Mouse (Mus musculus): ENCODE data around the gene Rnf130. TPM values are rescaled to one million over a fixed set of nuclear protein-coding genes. Genes with fewer than 3 reads are reported as not detected.

Gene Rnf130
- polyA plus RNA-seq, 1 experiment from 2014 or later = 48.0 TPM

GRCm38 (mm10) chr11:49985009-49985408 lies 40.1 kb upstream of the Rnf130 start:
- Histone ChIP-seq H3K4me2 (peak overlapping the region; percentile 19), H3K9me3 (ENCODE audit: control insufficient read depth, low read length) (no peaks in the 10 kb centered on the region), H3K27me3 (replicated peaks; ENCODE audit: control insufficient read depth, insufficient read depth, low read length) (no peaks in the 10 kb centered on the region), H3K9ac (ENCODE audit: low read depth, low read length) (0 out of 2 replicates have a peak overlapping the region, but pooled peaks have one; percentile 6), H3K36me3 (ENCODE audit: control insufficient read depth, insufficient read depth, low read length) (no peaks in the 10 kb centered on the region), H3K27ac (ENCODE audit: low read depth, low read length) (peak overlapping the region; percentile 55), H3K4me3 (ENCODE audit: low read depth, low read length) (no peak overlapping the region), H3K4me1 (replicated peaks; ENCODE audit: control insufficient read depth, insufficient read depth, low read length) (peaks cover 41% of the 10 kb centered on the region)
- ATAC-seq (replicated peaks; ENCODE audit: low FRiP score) (peak; percentile 76), DNase-seq (ENCODE audit: low spot score) (no peak)
- 71% methylated on average over 4 of the region's 4 CpGs for WGBS

DNA sequence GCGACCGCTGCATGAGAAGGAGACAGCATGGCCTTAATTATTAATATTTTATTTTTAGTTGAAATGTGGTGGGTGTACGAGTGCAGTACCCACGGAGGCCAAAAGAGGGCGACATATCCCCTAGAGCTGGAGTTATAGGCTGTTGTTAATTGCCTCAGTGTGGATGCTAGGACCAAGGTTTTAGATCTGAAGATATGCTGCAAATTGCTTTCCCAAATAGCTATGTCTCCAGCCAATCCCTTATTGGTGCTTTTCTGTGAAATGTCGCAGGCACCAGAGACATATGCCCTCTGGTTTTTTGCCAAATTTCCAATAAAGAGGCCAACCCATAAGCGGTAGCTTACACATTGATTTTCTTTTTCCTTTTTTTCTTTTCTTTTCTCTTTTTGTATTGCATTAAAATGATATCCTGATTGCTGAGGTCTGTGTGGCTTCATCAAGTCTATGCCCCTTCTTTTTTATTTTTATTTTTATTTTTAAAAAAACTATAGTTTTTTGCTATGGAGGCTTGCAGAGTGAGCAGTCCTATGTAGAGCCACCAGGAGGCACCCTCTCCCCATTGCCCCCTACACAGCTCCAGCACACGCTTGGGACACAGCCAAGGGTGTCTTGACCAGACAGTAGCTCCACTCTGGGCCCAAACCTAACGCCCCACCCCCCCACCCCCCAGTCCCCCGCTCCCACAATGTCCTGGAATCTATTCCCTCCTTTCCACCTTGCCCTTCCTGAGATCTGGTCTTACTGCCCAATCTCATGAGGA lies 38.7 kb upstream of the Rnf130 start:
- Histone ChIP-seq H3K4me2 (no peak overlapping the region), H3K9me3 (ENCODE audit: control insufficient read depth, low read length) (no peaks in the 10 kb centered on the region), H3K36me3 (ENCODE audit: control insufficient read depth, insufficient read depth, low read length) (no peaks in the 10 kb centered on the region), H3K27me3 (replicated peaks; ENCODE audit: control insufficient read depth, insufficient read depth, low read length) (no peaks in the 10 kb centered on the region), H3K27ac (ENCODE audit: low read depth, low read length) (no peak overlapping the region), H3K4me3 (ENCODE audit: low read depth, low read length) (no peak overlapping the region), H3K9ac (ENCODE audit: low read depth, low read length) (no peak overlapping the region), H3K4me1 (replicated peaks; ENCODE audit: control insufficient read depth, insufficient read depth, low read length) (peaks cover 30% of the 10 kb centered on the region)
- WGBS = 18% methylated on average over 10 of the region's 10 CpGs
- DNase-seq (ENCODE audit: low spot score) = peak; percentile 63
- ATAC-seq (replicated peaks; ENCODE audit: low FRiP score) = peak; percentile 58; the same call in 1 of the 2 replicates

GRCm38 (mm10) chr11:49994536-49994935 lies 30.6 kb upstream of the Rnf130 start:
- Histone ChIP-seq H3K9me3 (ENCODE audit: control insufficient read depth, low read length) (no peaks in the 10 kb centered on the region), H3K36me3 (ENCODE audit: control insufficient read depth, insufficient read depth, low read length) (no peaks in the 10 kb centered on the region), H3K9ac (ENCODE audit: low read depth, low read length) (no peak overlapping the region), H3K4me2 (no peak overlapping the region), H3K27me3 (replicated peaks; ENCODE audit: control insufficient read depth, insufficient read depth, low read length) (no peaks in the 10 kb centered on the region), H3K27ac (ENCODE audit: low read depth, low read length) (no peak overlapping the region), H3K4me1 (replicated peaks; ENCODE audit: control insufficient read depth, insufficient read depth, low read length) (no peaks in the 10 kb centered on the region; the same call in 1 of the 2 replicates), H3K4me3 (ENCODE audit: low read depth, low read length) (no peak overlapping the region)
- DNase-seq (ENCODE audit: low spot score) (no peak), ATAC-seq (replicated peaks; ENCODE audit: low FRiP score) (peak; percentile 71)
- WGBS = 21% methylated on average over 2 of the region's 2 CpGs

- no peak overlapping the region for H3K27ac ChIP-seq (ENCODE audit: low read depth, low read length)
- H3K27me3 ChIP-seq (replicated peaks; ENCODE audit: control insufficient read depth, insufficient read depth, low read length) = no peaks in the 10 kb centered on the region
- WGBS = 56% methylated on average over 4 of the region's 4 CpGs
- ATAC-seq (replicated peaks; ENCODE audit: low FRiP score) (no peak), DNase-seq (ENCODE audit: low spot score) (no peak)
- H3K4me2 ChIP-seq = no peak overlapping the region
- H3K36me3 ChIP-seq (ENCODE audit: control insufficient read depth, insufficient read depth, low read length) = no peaks in the 10 kb centered on the region
- no peak overlapping the region for H3K9ac ChIP-seq (ENCODE audit: low read depth, low read length)
- no peaks in the 10 kb centered on the region; the same call in 1 of the 2 replicates for H3K4me1 ChIP-seq (replicated peaks; ENCODE audit: control insufficient read depth, insufficient read depth, low read length)
- H3K9me3 ChIP-seq (ENCODE audit: control insufficient read depth, low read length) = no peaks in the 10 kb centered on the region
- H3K4me3 ChIP-seq (ENCODE audit: low read depth, low read length) = no peak overlapping the region
Measured at GRCm38 (mm10) chr11:49996398-49996797, 28.7 kb upstream of the Rnf130 start.

- Histone ChIP-seq H3K4me1 (replicated peaks; ENCODE audit: control insufficient read depth, insufficient read depth, low read length) (no peaks in the 10 kb centered on the region; the same call in 1 of the 2 replicates), H3K4me2 (no peak overlapping the region), H3K9me3 (ENCODE audit: control insufficient read depth, low read length) (no peaks in the 10 kb centered on the region), H3K27ac (ENCODE audit: low read depth, low read length) (no peak overlapping the region), H3K36me3 (ENCODE audit: control insufficient read depth, insufficient read depth, low read length) (no peaks in the 10 kb centered on the region), H3K4me3 (ENCODE audit: low read depth, low read length) (no peak overlapping the region), H3K9ac (ENCODE audit: low read depth, low read length) (no peak overlapping the region), H3K27me3 (replicated peaks; ENCODE audit: control insufficient read depth, insufficient read depth, low read length) (no peaks in the 10 kb centered on the region)
- DNase-seq (ENCODE audit: low spot score) (no peak), ATAC-seq (replicated peaks; ENCODE audit: low FRiP score) (no peak)
- WGBS = 68% methylated on average over 5 of the region's 5 CpGs
Measured at GRCm38 (mm10) chr11:49997321-49997720, 27.8 kb upstream of the Rnf130 start.

DNA sequence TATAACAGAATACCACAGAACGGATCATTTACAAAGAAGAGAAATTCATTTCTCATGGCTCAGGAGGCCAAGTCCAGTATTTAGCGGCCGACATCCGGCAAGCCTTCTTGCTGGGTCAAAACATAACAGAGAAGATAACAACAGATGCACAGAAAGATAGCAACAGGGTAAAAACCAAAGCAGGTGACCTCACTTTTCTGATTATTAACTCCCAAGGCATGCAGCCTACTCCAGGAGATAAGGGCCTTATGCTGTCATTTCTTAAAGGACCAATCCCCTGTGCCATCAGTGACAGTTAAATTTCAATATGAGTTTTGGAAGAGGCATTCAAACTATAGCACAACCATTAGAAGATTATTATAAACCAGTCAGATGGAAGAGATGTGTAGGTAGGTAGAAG lies 22.3 kb upstream of the Rnf130 start:
- Histone ChIP-seq H3K4me3 (ENCODE audit: low read depth, low read length) (no peak overlapping the region), H3K27me3 (replicated peaks; ENCODE audit: control insufficient read depth, insufficient read depth, low read length) (no peaks in the 10 kb centered on the region), H3K9me3 (ENCODE audit: control insufficient read depth, low read length) (no peaks in the 10 kb centered on the region), H3K27ac (ENCODE audit: low read depth, low read length) (no peak overlapping the region), H3K9ac (ENCODE audit: low read depth, low read length) (no peak overlapping the region), H3K4me2 (no peak overlapping the region), H3K4me1 (replicated peaks; ENCODE audit: control insufficient read depth, insufficient read depth, low read length) (no peaks in the 10 kb centered on the region), H3K36me3 (ENCODE audit: control insufficient read depth, insufficient read depth, low read length) (no peaks in the 10 kb centered on the region)
- DNase-seq (ENCODE audit: low spot score) = no peak
- WGBS = 67% methylated on average over 4 of the region's 4 CpGs
- no peak for ATAC-seq (replicated peaks; ENCODE audit: low FRiP score)

GRCm38 (mm10) chr11:50007776-50008175 lies 17.4 kb upstream of the Rnf130 start:
- no peak overlapping the region for H3K27ac ChIP-seq (ENCODE audit: low read depth, low read length)
- no peak overlapping the region for H3K4me2 ChIP-seq
- H3K9ac ChIP-seq (ENCODE audit: low read depth, low read length) = no peak overlapping the region
- no peaks in the 10 kb centered on the region for H3K9me3 ChIP-seq (ENCODE audit: control insufficient read depth, low read length)
- no peak for DNase-seq (ENCODE audit: low spot score)
- ATAC-seq (replicated peaks; ENCODE audit: low FRiP score) = no peak
- 79% methylated on average over 10 of the region's 10 CpGs for WGBS
- H3K27me3 ChIP-seq (replicated peaks; ENCODE audit: control insufficient read depth, insufficient read depth, low read length) = no peaks in the 10 kb centered on the region
- H3K36me3 ChIP-seq (ENCODE audit: control insufficient read depth, insufficient read depth, low read length) = no peaks in the 10 kb centered on the region
- no peaks in the 10 kb centered on the region for H3K4me1 ChIP-seq (replicated peaks; ENCODE audit: control insufficient read depth, insufficient read depth, low read length)
- H3K4me3 ChIP-seq (ENCODE audit: low read depth, low read length) = no peak overlapping the region

- DNase-seq (ENCODE audit: low spot score) (no peak), ATAC-seq (replicated peaks; ENCODE audit: low FRiP score) (no peak)
- Histone ChIP-seq H3K27ac (ENCODE audit: low read depth, low read length) (no peak overlapping the region), H3K36me3 (ENCODE audit: control insufficient read depth, insufficient read depth, low read length) (no peaks in the 10 kb centered on the region), H3K9ac (ENCODE audit: low read depth, low read length) (no peak overlapping the region), H3K9me3 (ENCODE audit: control insufficient read depth, low read length) (no peaks in the 10 kb centered on the region), H3K4me3 (ENCODE audit: low read depth, low read length) (no peak overlapping the region), H3K27me3 (replicated peaks; ENCODE audit: control insufficient read depth, insufficient read depth, low read length) (no peaks in the 10 kb centered on the region), H3K4me2 (no peak overlapping the region), H3K4me1 (replicated peaks; ENCODE audit: control insufficient read depth, insufficient read depth, low read length) (no peaks in the 10 kb centered on the region)
- WGBS = 49% methylated on average over 5 of the region's 5 CpGs
Measured at GRCm38 (mm10) chr11:50008231-50008630, 16.9 kb upstream of the Rnf130 start.

GRCm38 (mm10) chr11:50013016-50013415 lies 12.1 kb upstream of the Rnf130 start:
- ATAC-seq (replicated peaks; ENCODE audit: low FRiP score) (no peak), DNase-seq (ENCODE audit: low spot score) (no peak)
- H3K36me3 ChIP-seq (ENCODE audit: control insufficient read depth, insufficient read depth, low read length) = no peaks in the 10 kb centered on the region
- H3K27ac ChIP-seq (ENCODE audit: low read depth, low read length) = no peak overlapping the region
- WGBS = 65% methylated on average over 6 of the region's 6 CpGs
- no peak overlapping the region for H3K9ac ChIP-seq (ENCODE audit: low read depth, low read length)
- H3K4me3 ChIP-seq (ENCODE audit: low read depth, low read length) = no peak overlapping the region
- H3K4me2 ChIP-seq = no peak overlapping the region
- no peaks in the 10 kb centered on the region for H3K4me1 ChIP-seq (replicated peaks; ENCODE audit: control insufficient read depth, insufficient read depth, low read length)
- H3K27me3 ChIP-seq (replicated peaks; ENCODE audit: control insufficient read depth, insufficient read depth, low read length) = no peaks in the 10 kb centered on the region
- H3K9me3 ChIP-seq (ENCODE audit: control insufficient read depth, low read length) = no peaks in the 10 kb centered on the region

Data from liver, embryonic 11.5 days (tissue).